Mouse (Mus musculus): ENCODE measurements at regions not wholly inside any gene's neighbourhood (a gene's known extent, or its start where the extent isn't known, plus 50 kb on each side); places are given as distances from the start of the nearest gene placed in this dataset.

DNA sequence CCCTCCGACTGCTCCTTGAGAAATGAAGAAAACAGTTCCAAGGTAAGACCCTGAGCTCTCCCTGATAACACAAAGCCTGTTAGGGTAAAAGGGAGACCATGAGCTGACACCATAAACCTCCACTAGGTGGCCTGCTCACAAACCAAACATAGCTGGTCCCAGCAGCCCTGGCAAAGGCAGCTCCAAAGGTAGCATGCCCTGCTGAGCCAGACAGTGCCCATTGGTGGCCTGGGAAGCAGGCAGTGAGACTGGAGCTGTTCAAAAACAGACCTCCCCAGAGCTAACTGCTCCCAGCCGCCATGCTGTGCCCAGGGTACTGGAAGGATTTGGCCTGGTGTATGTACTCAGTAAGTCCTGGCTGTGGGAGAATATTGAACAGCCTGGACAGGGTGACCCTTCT lies 117.1 kb upstream of the Srsf6 start:
- TF ChIP-seq POLR2A (IDR thresholded peaks at IDR 0.05; ENCODE audit: low read depth, low read length) = no peak
- no peak; the same call in 1 of the 2 replicates for TF ChIP-seq CTCF (conservative IDR thresholded peaks at IDR 0.05; ENCODE audit: insufficient read depth, insufficient read length, low read depth, low read length)

All from kidney, adult 2 months (tissue).